Mouse (Mus musculus) cerebellum, adult 9-10 months (tissue): Measurements from ENCODE around the gene Evpl.
A peak's percentile ranks its signal among the peaks of the same experiment; 100 is the strongest.

Experiments used
- DNase-seq: peaks from one replicate; pipeline ENCODE4 v3.0.0; 2022

Gene Evpl

DNA sequence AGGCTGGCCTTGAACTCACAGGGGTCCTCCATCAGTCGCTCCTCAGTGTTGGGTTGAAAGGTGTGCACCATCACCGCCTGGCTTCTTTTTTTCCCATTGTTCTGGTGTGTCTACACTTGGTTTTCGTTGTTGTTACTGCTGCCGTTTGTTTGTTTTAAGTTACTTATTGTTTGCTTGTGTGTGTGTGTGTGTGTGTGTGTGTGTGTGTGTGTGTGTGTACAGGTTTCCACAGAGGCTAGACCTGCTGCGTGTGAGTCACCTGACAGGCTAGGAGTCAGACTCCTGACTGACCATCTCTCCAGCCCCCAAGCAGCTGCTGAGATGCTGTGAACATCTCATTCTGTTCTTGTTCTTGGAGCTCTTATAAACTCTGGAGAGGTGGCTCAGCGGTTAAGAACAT lies 25.0 kb downstream of the Evpl start:
- DNase-seq: no peak

GRCm38 (mm10) chr11:116210696-116211095 lies 27.2 kb downstream of the Evpl start:
- no peak for DNase-seq

GRCm38 (mm10) chr11:116209257-116209656 lies 28.6 kb downstream of the Evpl start:
- DNase-seq: no peak

GRCm38 (mm10) chr11:116208660-116209059 lies 29.2 kb downstream of the Evpl start:
- no peak for DNase-seq

GRCm38 (mm10) chr11:116206678-116207077 lies 31.2 kb downstream of the Evpl start:
- no peak for DNase-seq

- no peak for DNase-seq
Measured at GRCm38 (mm10) chr11:116203150-116203549, 34.7 kb downstream of the Evpl start.

DNA sequence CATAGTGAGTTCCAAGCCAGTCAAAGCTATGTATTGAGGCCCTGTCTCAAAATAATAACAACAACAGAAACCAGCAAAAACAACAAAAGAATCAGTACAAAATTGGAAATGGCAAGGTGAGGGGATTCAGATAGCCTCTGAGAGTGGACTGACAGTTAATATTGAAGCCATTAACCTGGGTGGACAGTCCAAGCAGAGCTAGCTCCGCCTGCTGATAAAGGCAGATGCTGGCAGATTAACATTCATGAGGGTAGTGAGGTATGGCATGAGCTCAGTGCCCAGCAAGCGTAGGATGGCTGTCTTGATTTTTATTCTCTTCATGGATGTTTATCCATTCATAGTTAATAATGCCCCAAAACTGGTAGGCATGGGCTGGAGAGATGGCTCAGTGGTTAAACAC lies 36.7 kb downstream of the Evpl start:
- DNase-seq: no peak

DNA sequence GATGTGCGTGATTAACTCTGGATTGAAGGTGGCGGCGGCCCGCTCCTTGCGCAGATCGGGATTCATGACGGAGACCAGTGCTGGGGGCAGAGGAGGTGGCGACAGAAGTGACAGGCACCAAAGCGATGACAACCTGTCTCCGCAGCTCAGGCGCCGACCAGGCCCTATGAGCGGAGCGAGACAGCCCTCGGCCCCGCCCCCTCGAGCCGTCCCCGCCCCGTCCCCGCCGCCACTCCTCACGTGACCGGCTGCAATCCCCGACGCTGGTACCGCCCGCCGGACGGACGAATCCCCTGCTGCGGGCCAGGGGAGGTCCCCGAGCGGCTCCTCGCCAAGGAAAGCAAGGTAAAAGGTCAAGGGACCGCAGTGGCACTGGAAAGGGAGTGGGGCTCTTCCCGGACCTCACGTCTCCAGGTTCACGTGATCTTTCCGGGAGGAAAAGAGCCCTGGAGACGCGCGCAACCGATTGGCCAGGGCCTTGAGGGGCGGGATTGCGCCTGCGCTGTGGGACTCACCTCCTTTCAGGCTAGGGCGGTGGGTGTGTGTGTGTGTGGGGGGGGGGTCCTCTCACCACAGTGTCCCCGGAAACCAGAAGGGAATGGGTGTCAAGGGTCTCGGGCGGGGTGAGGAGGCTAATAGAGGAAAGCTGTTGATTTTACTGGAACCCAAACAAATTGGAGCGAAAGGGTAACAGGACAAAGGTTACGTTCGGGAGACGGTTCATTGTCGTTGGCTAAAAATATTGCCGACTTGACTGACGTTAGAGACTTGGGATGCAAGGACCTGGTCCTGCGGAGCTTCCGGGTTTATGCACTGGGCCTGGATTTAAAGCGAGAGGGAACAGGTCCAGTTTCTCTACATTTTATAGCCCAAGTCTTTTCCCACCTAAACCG lies 39.0 kb downstream of the Evpl start, which contains the start of the genes Ten1 and Acox1:
Gene Ten1 (plus strand): TSS at position 217 of the 893 bp plus-strand sequence.
Gene Acox1 (minus strand): TSS at position 407 of the 893 bp plus-strand sequence.
- DNase-seq: peak; percentile 96

GRCm38 (mm10) chr11:116198132-116198531 lies 39.7 kb downstream of the Evpl start:
- DNase-seq: peak; percentile 27

GRCm38 (mm10) chr11:116197584-116197906 lies 40.3 kb downstream of the Evpl start:
- DNase-seq: no peak

GRCm38 (mm10) chr11:116196866-116197583 lies 40.9 kb downstream of the Evpl start:
- DNase-seq: peak; percentile 28

- no peak for DNase-seq
Measured at GRCm38 (mm10) chr11:116196336-116196735, 41.5 kb downstream of the Evpl start.

DNA sequence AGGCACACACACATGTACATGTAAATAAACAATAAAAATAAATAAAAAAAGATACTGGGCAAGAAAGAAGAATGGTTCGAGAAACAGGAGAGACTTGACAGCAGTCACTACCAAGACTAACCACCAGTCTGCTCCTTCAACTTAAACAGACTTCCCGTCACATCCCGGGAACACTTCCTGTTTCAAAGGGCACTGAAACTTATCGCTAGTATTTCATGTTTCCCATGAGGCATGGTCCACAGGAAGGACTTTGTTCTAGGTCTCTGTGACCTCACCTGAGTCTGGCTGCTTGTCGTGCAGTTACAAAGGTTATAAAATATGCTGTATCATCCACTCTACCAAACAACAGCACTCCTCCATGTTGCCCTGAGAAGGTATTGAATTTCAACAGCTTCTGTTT lies 42.6 kb downstream of the Evpl start:
- DNase-seq: no peak

DNA sequence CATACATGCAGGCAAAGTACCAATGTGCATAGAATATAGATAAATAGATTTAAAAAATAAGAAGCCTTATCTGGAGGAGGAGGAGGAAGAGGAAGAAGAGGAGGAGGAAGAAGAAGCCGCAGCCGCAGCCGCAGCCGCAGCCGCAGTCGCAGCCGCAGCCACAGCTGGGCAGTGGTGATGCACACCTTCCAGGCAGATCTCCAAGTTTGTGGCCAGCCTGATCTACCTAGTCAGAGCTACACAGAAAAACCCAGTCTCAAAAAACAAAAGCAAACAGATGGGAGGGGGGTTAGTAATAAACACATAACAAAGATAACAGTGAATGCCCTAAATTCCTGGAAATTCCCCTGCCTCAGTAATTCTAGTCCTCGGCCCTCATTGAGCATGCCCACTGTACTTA lies 43.3 kb downstream of the Evpl start:
- no peak for DNase-seq

- no peak for DNase-seq
Measured at GRCm38 (mm10) chr11:116187226-116187930, 50.5 kb downstream of the Evpl start.

- DNase-seq: no peak
Measured at GRCm38 (mm10) chr11:116186360-116186759, 51.5 kb downstream of the Evpl start.

- no peak for DNase-seq
Measured at GRCm38 (mm10) chr11:116185836-116186235, 52.0 kb downstream of the Evpl start.

GRCm38 (mm10) chr11:116178411-116179121 lies 59.3 kb downstream of the Evpl start:
- no peak for DNase-seq

- DNase-seq: no peak
Measured at GRCm38 (mm10) chr11:116176010-116176409, 61.9 kb downstream of the Evpl start.

DNA sequence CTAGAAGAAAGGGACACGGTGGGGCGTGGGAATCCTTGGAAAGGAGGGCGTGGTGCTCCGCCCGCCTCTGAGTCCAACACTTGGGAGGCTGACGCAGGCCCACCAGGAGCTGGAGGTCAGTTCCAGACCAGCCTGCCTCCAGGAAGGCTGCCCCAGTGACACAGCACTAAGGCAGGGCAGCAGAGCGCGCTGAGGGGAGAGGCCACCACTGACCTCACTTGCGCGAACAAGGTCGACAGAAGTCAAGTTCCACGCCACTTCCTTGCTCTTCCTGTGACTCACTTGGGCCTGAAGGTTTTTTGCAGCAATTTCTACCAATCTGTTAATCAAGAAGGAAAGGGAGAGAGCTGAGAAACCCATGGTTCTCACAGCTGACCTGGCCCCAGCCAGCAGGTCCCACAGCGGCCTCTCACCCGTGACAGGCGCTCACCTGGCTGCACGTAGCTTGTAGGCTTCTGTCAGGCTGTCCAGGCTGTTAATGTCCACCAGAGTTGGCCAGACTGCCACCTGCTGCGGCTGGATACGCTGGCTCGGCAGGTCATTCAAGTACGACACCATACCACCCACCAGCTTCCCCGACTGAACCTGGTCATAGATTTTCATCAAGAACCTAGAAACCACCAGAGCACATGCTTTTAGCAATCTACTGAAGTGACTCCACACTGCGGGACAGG lies 63.0 kb downstream of the Evpl start:
- no peak for DNase-seq

DNA sequence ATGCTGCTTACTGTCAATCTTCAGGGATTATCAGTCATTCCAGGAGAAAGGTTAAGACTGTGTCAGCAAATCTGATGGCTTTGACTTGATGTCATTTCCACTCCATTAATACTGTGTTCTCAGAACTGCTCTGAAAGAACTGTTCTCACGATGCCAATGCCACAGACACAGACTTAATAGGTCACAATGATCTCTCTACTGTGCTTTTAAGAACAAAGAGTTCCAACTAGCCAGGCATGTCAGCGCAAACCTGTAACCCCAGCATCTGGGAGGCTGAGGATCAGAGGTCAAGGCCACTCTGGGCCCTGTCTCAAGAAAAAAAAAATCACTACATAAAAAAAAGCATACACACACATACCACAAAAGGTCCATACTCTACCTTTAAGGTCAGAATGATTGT lies 65.9 kb downstream of the Evpl start:
- no peak for DNase-seq
